Mouse (Mus musculus): ENCODE data around the gene 2610507B11Rik. TPM values are rescaled to one million over a fixed set of nuclear protein-coding genes. Genes with fewer than 3 reads are reported as not detected.
"Not testable (repeated sequence)": the region's sequence is repeated elsewhere in the genome, so short reads cannot be mapped to it uniquely, and the experiment has no call there.

Gene 2610507B11Rik
- total RNA-seq, 2 experiments from 2014 or later: 192 to 198 TPM

GRCm38 (mm10) chr11:78247727-78248140 is 13.8 kb upstream of the 2610507B11Rik start:
- H3K4me3 ChIP-seq: no peak overlapping the region
- TF ChIP-seq CTCF (conservative IDR thresholded peaks at IDR 0.05): no peak
- no peak for DNase-seq (ENCODE audit: low spot score in 2 of 2)
- no peak overlapping the region for H3K27ac ChIP-seq

- no peak for DNase-seq (ENCODE audit: low spot score in 2 of 2)
- TF ChIP-seq CTCF (conservative IDR thresholded peaks at IDR 0.05): peak; percentile 67
- Histone ChIP-seq H3K27ac (no peak overlapping the region), H3K4me3 (no peak overlapping the region)
Observed at GRCm38 (mm10) chr11:78256618-78257017, 4.9 kb upstream of the 2610507B11Rik start.

- H3K27ac ChIP-seq: peak overlapping the region; percentile 86
- no peak for TF ChIP-seq CTCF (conservative IDR thresholded peaks at IDR 0.05)
- peak overlapping the region; percentile 60 for H3K4me3 ChIP-seq
- DNase-seq (ENCODE audit: low spot score in 2 of 2): no peak
Observed at GRCm38 (mm10) chr11:78260489-78261258, 878 bp upstream of the 2610507B11Rik start.

- Histone ChIP-seq H3K27ac (peak overlapping the region; percentile 92), H3K4me3 (peak overlapping the region; percentile 95)
- peak; percentile 76 for TF ChIP-seq CTCF (conservative IDR thresholded peaks at IDR 0.05)
- DNase-seq (ENCODE audit: low spot score in 2 of 2): peak; percentile 30 to 31
Observed at GRCm38 (mm10) chr11:78262550-78262949, 998 bp downstream of the 2610507B11Rik start.

GRCm38 (mm10) chr11:78265571-78265970 is 4.0 kb downstream of the 2610507B11Rik start:
- no peak overlapping the region for H3K27ac ChIP-seq
- TF ChIP-seq CTCF (conservative IDR thresholded peaks at IDR 0.05): no peak
- no peak overlapping the region for H3K4me3 ChIP-seq
- DNase-seq (ENCODE audit: low spot score in 2 of 2): no peak

GRCm38 (mm10) chr11:78271986-78272385 is 10.4 kb downstream of the 2610507B11Rik start:
- Histone ChIP-seq H3K4me3 (peak overlapping the region; percentile 29; the same call in 1 of the 2 replicates), H3K27ac (peak overlapping the region; percentile 79)
- peak; percentile 62 to 85 for DNase-seq (ENCODE audit: low spot score in 2 of 2)
- TF ChIP-seq CTCF (conservative IDR thresholded peaks at IDR 0.05): no peak

GRCm38 (mm10) chr11:78275596-78275995 is 14.0 kb downstream of the 2610507B11Rik start:
- TF ChIP-seq CTCF (conservative IDR thresholded peaks at IDR 0.05): no peak
- H3K4me3 ChIP-seq: no peak overlapping the region
- no peak overlapping the region for H3K27ac ChIP-seq
- no peak for DNase-seq (ENCODE audit: low spot score in 2 of 2)

- not testable (repeated sequence) for H3K4me3 ChIP-seq; H3K27ac ChIP-seq; DNase-seq (ENCODE audit: low spot score in 2 of 2)
- peak; percentile 64 for TF ChIP-seq CTCF (conservative IDR thresholded peaks at IDR 0.05)
Observed at GRCm38 (mm10) chr11:78276169-78276568, 14.6 kb downstream of the 2610507B11Rik start.

GRCm38 (mm10) chr11:78278853-78279252 is 17.3 kb downstream of the 2610507B11Rik start:
- no peak for TF ChIP-seq CTCF (conservative IDR thresholded peaks at IDR 0.05)
- no peak overlapping the region for H3K4me3 ChIP-seq
- peak overlapping the region; percentile 71 for H3K27ac ChIP-seq
- DNase-seq (ENCODE audit: low spot score in 2 of 2): no peak

GRCm38 (mm10) chr11:78279586-78279985 is 18.0 kb downstream of the 2610507B11Rik start:
- peak; percentile 52 for DNase-seq (ENCODE audit: low spot score in 2 of 2)
- no peak for TF ChIP-seq CTCF (conservative IDR thresholded peaks at IDR 0.05)
- Histone ChIP-seq H3K4me3 (no peak overlapping the region), H3K27ac (peak overlapping the region; percentile 71)

- TF ChIP-seq CTCF (conservative IDR thresholded peaks at IDR 0.05): no peak
- no peak overlapping the region for H3K27ac ChIP-seq
- no peak for DNase-seq (ENCODE audit: low spot score in 2 of 2)
- no peak overlapping the region for H3K4me3 ChIP-seq
Observed at GRCm38 (mm10) chr11:78289146-78289763, 27.7 kb downstream of the 2610507B11Rik start.

GRCm38 (mm10) chr11:78290654-78291053 is 29.1 kb downstream of the 2610507B11Rik start, which contains the start of gene BC030499:
BC030499 (plus strand) TSS chr11:78290841.
- DNase-seq (ENCODE audit: low spot score in 2 of 2): peak in 1 of 2 experiments; percentile 27
- TF ChIP-seq CTCF (conservative IDR thresholded peaks at IDR 0.05): no peak

GRCm38 (mm10) chr11:78294585-78294984 is 33.0 kb downstream of the 2610507B11Rik start:
- Histone ChIP-seq H3K27ac (no peak overlapping the region), H3K4me3 (no peak overlapping the region)
- no peak for TF ChIP-seq CTCF (conservative IDR thresholded peaks at IDR 0.05)
- no peak for DNase-seq (ENCODE audit: low spot score in 2 of 2)

More at GRCm38 (mm10) chr11:78290654-78291053, 29.1 kb downstream of the 2610507B11Rik start, which contains the start of gene BC030499:
- no peak within 1 kb of the TSS for H3K4me3 ChIP-seq
- peak within 1 kb of the TSS; percentile 82 for H3K27ac ChIP-seq
